Mouse (Mus musculus) brain, adult 2 months (tissue): Measurements from ENCODE around the gene Ngrn.

Source experiments
- DNase-seq: peaks from one replicate; pipeline ENCODE4 v3.0.0; 2011; ENCODE audit warnings: low read depth, low spot score

Gene Ngrn

GRCm38 (mm10) chr7:80261372-80261990, 466 bp downstream of the Ngrn start:
- peak; percentile 68 for DNase-seq

GRCm38 (mm10) chr7:80264606-80265005, 3.6 kb downstream of the Ngrn start:
- DNase-seq: no peak

GRCm38 (mm10) chr7:80267764-80268163, 6.7 kb downstream of the Ngrn start:
- DNase-seq: no peak

- DNase-seq: peak; percentile 97
These were observed 8.1 kb downstream of the Ngrn start, which contains the start of gene Vps33b for GRCm38 (mm10) chr7:80268897-80269750. Gene Vps33b, plus strand, starts transcription at chr7:80269649.

- DNase-seq: peak; percentile 59
These were observed 8.8 kb downstream of the Ngrn start for GRCm38 (mm10) chr7:80269751-80270255.

- no peak for DNase-seq
These were observed 12.4 kb downstream of the Ngrn start for GRCm38 (mm10) chr7:80273456-80273855.

- DNase-seq: no peak
These were observed 15.4 kb downstream of the Ngrn start for GRCm38 (mm10) chr7:80276374-80276773.

- DNase-seq: no peak
These were observed 19.0 kb downstream of the Ngrn start for GRCm38 (mm10) chr7:80280032-80280431.

- no peak for DNase-seq
These were observed 20.0 kb downstream of the Ngrn start for GRCm38 (mm10) chr7:80280998-80281397.

- DNase-seq: no peak
These were observed 20.6 kb downstream of the Ngrn start for GRCm38 (mm10) chr7:80281646-80282045.

GRCm38 (mm10) chr7:80283226-80283918, 22.4 kb downstream of the Ngrn start:
- DNase-seq: no peak

GRCm38 (mm10) chr7:80284391-80284790, 23.4 kb downstream of the Ngrn start:
- DNase-seq: no peak

GRCm38 (mm10) chr7:80285725-80286124, 24.7 kb downstream of the Ngrn start:
- DNase-seq: no peak

GRCm38 (mm10) chr7:80287736-80288135, 26.7 kb downstream of the Ngrn start:
- no peak for DNase-seq

- DNase-seq: peak; percentile 99
These were observed 33.2 kb downstream of the Ngrn start, which contains the start of gene Prc1 for GRCm38 (mm10) chr7:80294062-80294763. Gene Prc1, plus strand, starts transcription at chr7:80294450.

GRCm38 (mm10) chr7:80294764-80295648, 34.0 kb downstream of the Ngrn start:
- DNase-seq: no peak

- DNase-seq: no peak
These were observed 35.4 kb downstream of the Ngrn start for GRCm38 (mm10) chr7:80296462-80296861.

- no peak for DNase-seq
These were observed 36.0 kb downstream of the Ngrn start for GRCm38 (mm10) chr7:80297041-80297440.

- DNase-seq: peak; percentile 13
These were observed 37.7 kb downstream of the Ngrn start for GRCm38 (mm10) chr7:80298754-80299153.

- no peak for DNase-seq
These were observed 38.6 kb downstream of the Ngrn start for GRCm38 (mm10) chr7:80299568-80299967.
